Mouse (Mus musculus): ENCODE results near the gene Prr19. TPM values are rescaled to one million over a fixed set of nuclear protein-coding genes. Genes with fewer than 3 reads are reported as not detected.
A peak's percentile ranks its signal among the peaks of the same experiment; 100 is the strongest.

Gene Prr19
- total RNA-seq, 2 experiments from 2014 or later = not detected

DNA sequence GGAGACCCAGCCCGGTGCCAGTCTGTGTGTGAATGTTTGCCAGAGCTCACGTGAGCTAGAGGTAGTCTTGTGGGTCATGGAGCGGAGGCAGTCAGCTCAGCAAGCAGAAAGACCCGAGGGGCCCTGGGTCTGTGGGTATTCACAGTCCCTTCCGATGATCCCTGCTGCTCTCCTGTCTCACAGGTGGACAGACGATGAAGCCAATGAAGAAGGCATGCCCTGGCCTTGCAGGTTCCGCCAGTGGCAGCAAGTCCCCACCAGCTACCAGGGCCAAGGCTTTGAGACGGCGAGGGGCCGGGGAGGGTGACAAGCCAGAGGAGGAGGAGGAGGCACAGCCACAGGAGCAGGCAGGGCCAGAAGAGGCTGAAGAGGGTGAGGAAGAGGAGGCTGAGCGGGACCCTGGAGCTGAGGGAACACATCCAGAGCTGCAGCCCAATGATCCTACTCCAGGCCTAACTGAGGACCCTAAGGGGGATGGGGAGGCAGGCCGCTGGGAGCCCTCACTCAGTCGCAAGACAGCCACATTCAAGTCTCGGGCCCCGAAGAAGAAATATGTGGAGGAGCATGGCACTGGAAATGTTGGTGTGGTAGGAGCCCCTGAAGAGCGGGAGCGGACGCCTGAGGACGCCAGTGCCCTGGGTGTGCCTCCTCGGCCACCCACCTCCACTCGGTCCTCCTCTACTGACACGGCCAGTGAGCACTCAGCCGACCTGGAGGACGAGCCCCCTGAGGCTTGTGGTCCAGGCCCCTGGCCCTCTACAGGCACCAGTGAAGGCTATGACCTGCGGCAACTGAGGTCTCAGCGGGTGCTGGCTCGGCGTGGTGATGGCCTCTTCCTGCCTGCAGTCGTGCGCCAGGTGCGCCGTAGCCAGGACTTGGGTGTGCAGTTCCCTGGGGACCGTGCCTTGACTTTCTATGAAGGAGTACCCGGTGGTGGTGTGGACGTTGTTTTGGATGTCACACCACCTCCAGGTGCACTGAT lies 30.3 kb upstream of the Prr19 start:
- Histone ChIP-seq H3K27ac (no peak overlapping the region), H3K4me3 (no peak overlapping the region)
- TF ChIP-seq CTCF (IDR thresholded peaks at IDR 0.05) = no peak
- intact Hi-C loops (cut with DNase I) = no loop called here
- peak; percentile 33 for DNase-seq

- Histone ChIP-seq H3K27ac (no peak overlapping the region), H3K4me3 (no peak overlapping the region)
- no peak for TF ChIP-seq CTCF (IDR thresholded peaks at IDR 0.05)
- intact Hi-C loops (cut with DNase I) = no loop called here
- DNase-seq = peak; percentile 17
These were observed 29.4 kb upstream of the Prr19 start for GRCm38 (mm10) chr7:25271651-25272444.

- TF ChIP-seq CTCF (IDR thresholded peaks at IDR 0.05) = no peak
- DNase-seq = peak; percentile 22
- no peak overlapping the region for H3K27ac ChIP-seq
- no peak overlapping the region for H3K4me3 ChIP-seq
- intact Hi-C loops (cut with DNase I) = no loop called here
These were observed 28.6 kb upstream of the Prr19 start for GRCm38 (mm10) chr7:25272445-25273258.

DNA sequence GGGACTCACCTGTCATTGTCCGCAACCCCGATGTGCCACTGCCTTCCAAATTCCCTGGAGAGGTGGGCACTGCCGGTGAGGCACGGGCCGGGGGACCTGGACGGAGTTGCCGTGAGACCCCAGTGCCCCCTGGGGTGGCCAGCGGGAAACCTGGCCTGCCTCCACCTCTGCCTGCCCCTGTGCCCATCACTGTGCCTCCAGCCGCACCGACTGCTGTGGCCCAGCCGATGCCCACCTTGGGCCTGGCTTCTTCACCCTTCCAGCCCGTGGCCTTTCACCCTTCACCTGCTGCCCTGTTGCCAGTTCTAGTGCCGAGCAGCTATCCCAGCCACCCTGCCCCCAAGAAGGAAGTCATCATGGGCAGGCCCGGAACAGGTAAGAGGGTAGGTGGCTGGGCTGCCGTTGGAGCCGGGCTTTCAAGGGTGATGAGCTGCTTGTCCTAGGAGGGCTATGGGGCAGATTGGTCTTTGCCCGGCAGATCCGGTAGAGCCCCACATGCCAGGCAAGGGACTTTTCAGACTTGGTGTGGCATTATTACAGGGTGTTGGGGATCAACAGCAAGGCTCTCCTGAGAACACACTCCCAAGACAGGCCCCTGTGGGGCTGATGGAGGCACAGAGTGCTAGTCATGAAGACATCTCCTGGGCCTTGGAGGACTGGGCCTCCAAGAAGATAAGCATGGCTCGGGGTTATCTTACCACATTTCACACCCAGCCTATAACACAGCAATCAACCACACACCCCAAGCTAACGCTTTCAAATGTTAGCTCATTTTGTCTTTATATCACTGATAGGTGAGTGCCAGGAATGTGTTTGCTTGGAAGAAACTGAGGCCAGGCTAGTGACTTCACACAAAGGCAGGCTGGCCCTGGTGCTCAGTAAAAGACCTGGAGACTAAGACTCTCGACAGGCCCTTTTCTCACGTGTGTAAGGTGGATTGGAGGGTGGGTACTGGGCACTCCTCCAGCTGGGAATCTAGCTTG lies 27.7 kb upstream of the Prr19 start:
- intact Hi-C loops (cut with DNase I) = no loop called here
- no peak overlapping the region for H3K4me3 ChIP-seq
- no peak for TF ChIP-seq CTCF (IDR thresholded peaks at IDR 0.05)
- peak; percentile 27 for DNase-seq
- no peak overlapping the region for H3K27ac ChIP-seq

GRCm38 (mm10) chr7:25274571-25274970 lies 26.6 kb upstream of the Prr19 start:
- H3K27ac ChIP-seq = peak overlapping the region; percentile 3; the same call in 1 of the 2 replicates
- intact Hi-C loops (cut with DNase I) = no loop called here

DNA sequence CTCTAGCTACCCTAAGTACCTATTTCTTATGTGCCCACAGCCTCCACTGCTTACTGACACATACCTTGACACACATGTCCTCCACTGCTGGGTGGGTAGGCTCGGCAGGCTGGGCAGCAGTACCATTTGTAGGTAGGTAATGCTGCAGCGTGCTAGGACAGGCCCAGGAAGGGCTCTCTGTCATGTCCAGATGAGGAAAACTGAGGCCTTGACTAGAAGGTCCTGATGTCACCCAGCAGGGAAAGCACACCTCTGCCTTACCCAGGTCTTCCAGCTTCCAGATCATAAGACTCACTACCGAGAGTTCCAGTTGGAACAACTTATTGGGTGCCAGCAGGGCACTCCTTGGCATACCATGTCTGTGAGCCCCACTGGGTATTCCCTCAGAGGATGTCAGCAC lies 26.2 kb upstream of the Prr19 start:
- peak overlapping the region; percentile 97; the same call in 1 of the 2 replicates for H3K27ac ChIP-seq
- TF ChIP-seq CTCF (IDR thresholded peaks at IDR 0.05) = no peak
- DNase-seq = no peak
- intact Hi-C loops (cut with DNase I) = no loop called here
- no peak overlapping the region for H3K4me3 ChIP-seq

More at GRCm38 (mm10) chr7:25274571-25274970, 26.6 kb upstream of the Prr19 start:
- DNase-seq = peak; percentile 12
- TF ChIP-seq CTCF (IDR thresholded peaks at IDR 0.05) = no peak
- H3K4me3 ChIP-seq = no peak overlapping the region

- Histone ChIP-seq H3K4me3 (no peak overlapping the region), H3K27ac (peak overlapping the region; percentile 97)
- DNase-seq = peak; percentile 33
- TF ChIP-seq CTCF (IDR thresholded peaks at IDR 0.05) = no peak
- intact Hi-C loops (cut with DNase I) = no loop called here
These were observed 25.5 kb upstream of the Prr19 start for GRCm38 (mm10) chr7:25275555-25276298.

DNA sequence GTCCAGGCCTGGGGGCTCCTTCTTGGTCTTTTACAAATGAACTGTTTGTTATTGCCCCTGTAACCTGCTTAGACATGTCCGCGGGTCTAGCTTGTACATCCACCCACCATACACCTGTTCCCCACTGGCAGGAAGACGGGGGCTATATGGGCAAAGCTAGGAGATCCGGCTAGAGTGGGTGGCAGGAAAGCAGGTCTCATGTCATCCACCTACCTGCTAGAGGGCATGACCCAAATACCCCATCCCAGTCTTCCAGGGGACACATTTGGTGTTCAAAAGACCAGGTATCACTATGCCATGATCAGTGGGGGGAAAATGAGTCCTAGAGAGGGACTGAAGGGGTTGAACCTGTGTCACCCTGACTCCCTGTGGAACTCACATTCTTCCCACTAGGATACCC lies 23.8 kb upstream of the Prr19 start:
- intact Hi-C loops (cut with DNase I) = no loop called here
- Histone ChIP-seq H3K4me3 (peak overlapping the region; percentile 88), H3K27ac (peak overlapping the region; percentile 97)
- no peak for DNase-seq
- no peak for TF ChIP-seq CTCF (IDR thresholded peaks at IDR 0.05)

DNA sequence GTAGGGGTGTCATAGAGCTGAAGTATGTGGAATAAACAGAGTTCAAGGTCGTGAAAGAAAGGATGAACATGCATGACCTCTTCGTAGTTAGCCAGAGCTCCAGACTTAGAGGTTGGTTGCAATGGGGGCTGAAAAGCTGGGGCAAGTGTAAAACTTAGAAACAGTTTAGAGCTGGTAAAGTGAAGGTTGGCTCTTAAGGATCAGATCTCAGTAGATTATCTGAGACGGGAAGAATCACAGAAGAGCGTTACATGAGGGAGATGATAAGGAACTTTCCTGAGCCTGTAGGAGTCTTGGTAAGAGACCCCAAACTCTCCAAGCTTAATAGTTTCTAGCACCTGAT lies 23.2 kb upstream of the Prr19 start:
- DNase-seq = no peak
- intact Hi-C loops (cut with DNase I) = loop anchor here (2.0 kb wide), 1 partner anchor 37 kb away; no protein-coding TSS in a partner anchor
- TF ChIP-seq CTCF (IDR thresholded peaks at IDR 0.05) = no peak
- Histone ChIP-seq H3K4me3 (peak overlapping the region; percentile 88), H3K27ac (peak overlapping the region; percentile 97)

- intact Hi-C loops (cut with DNase I) = loop anchor here (2.0 kb wide), 1 partner anchor 38 kb away; no protein-coding TSS in a partner anchor
- TF ChIP-seq CTCF (IDR thresholded peaks at IDR 0.05) = peak; percentile 73
- Histone ChIP-seq H3K4me3 (peak overlapping the region; percentile 88), H3K27ac (peak overlapping the region; percentile 97)
- DNase-seq = peak; percentile 87
These were observed 22.7 kb upstream of the Prr19 start for GRCm38 (mm10) chr7:25278341-25279075.

All from gastrocnemius, adult 2 months (tissue).